Mouse (Mus musculus) CH12.LX (cell line): ENCODE data around the gene Reln. TPM values are rescaled to one million over a fixed set of nuclear protein-coding genes. Genes with fewer than 3 reads are reported as not detected.
A peak's percentile ranks its signal among the peaks of the same experiment; 100 is the strongest.

Experiments
- DNase-seq: peaks from one replicate; pipeline ENCODE4 v3.0.0-alpha.2; 2013; ENCODE audit errors: extremely low read depth
- H3K27ac ChIP-seq: 2 replicates; pipeline ENCODE4 v1.5.1; 2012; ENCODE audit warnings: low read depth, mild to moderate bottlenecking, control low read depth, moderate library complexity; ENCODE audit not compliant: insufficient read depth
- H3K27me3 ChIP-seq: replicated peaks from 2 replicates; pipeline ENCODE3; 2012; ENCODE audit warnings: inconsistent platforms
- H3K36me3 ChIP-seq, 2 experiments: replicated peaks in 1 of 2; 2 replicates each; pipeline versions ENCODE3 to v1.6.1; 2012; ENCODE audit warnings: inconsistent platforms in 1 of 2, low read length in 1 of 2, mild to moderate bottlenecking in 1 of 2, mixed read lengths in 1 of 2, moderate library complexity in 1 of 2; ENCODE audit not compliant: control insufficient read depth in 1 of 2, insufficient read depth in 1 of 2
- H3K4me1 ChIP-seq, 2 experiments: 2 replicates each; pipeline ENCODE4 v1.6.1; 2012; ENCODE audit warnings: inconsistent platforms in 1 of 2, moderate library complexity in 1 of 2; ENCODE audit not compliant: insufficient read depth in 2 of 2, control insufficient read depth in 1 of 2
- H3K4me2 ChIP-seq: 2 replicates; pipeline ENCODE4 v1.6.1; 2012; ENCODE audit warnings: low read depth, mild to moderate bottlenecking, control low read depth; ENCODE audit not compliant: poor library complexity, insufficient read depth, severe bottlenecking
- H3K4me3 ChIP-seq, 3 experiments: fragments of 150-350 bp in 1 of 3; sonication (generic) in 1 of 3; replicated peaks in 1 of 3; 2 replicates each; pipeline versions ENCODE3 to v1.5.1; 2011 to 2012; ENCODE audit warnings: low read depth in 2 of 3, low read length in 2 of 3, mild to moderate bottlenecking in 2 of 3, moderate library complexity in 2 of 3, control low read depth in 1 of 3, improper control_type of control experiment in 1 of 3, inconsistent platforms in 1 of 3, mixed read lengths in 1 of 3; ENCODE audit not compliant: poor library complexity in 1 of 3
- H3K79me2 ChIP-seq: replicated peaks from 2 replicates; pipeline ENCODE4 v1.6.1; 2012; ENCODE audit warnings: mild to moderate bottlenecking, moderate library complexity; ENCODE audit not compliant: control insufficient read depth, poor library complexity, insufficient read depth, severe bottlenecking; ENCODE audit errors: extremely low read depth
- H3K9ac ChIP-seq: 2 replicates; pipeline ENCODE4 v1.6.1; 2012; ENCODE audit warnings: low read depth, mild to moderate bottlenecking, control low read depth, moderate library complexity; ENCODE audit not compliant: insufficient read depth
- H3K9me3 ChIP-seq: replicated peaks from 2 replicates; pipeline ENCODE3; 2012; ENCODE audit warnings: low read length, inconsistent platforms, mixed read lengths
- BHLHE40 ChIP-seq: IDR thresholded peaks from 2 replicates; pipeline ENCODE4 v1.6.1; 2011; ENCODE audit warnings: mild to moderate bottlenecking, low read depth, low read length, improper control_type of control experiment
- CTCF ChIP-seq, 2 experiments: IDR thresholded peaks in 1 of 2; conservative IDR thresholded peaks in 1 of 2; 2 replicates each; pipeline ENCODE4 v1.5.1; 2011 to 2012; ENCODE audit warnings: low read depth in 2 of 2, low read length in 2 of 2, improper control_type of control experiment in 1 of 2, inconsistent platforms in 1 of 2, mild to moderate bottlenecking in 1 of 2, moderate library complexity in 1 of 2
- EP300 ChIP-seq: IDR thresholded peaks from 2 replicates; pipeline ENCODE4 v1.6.1; 2011; ENCODE audit warnings: low read length, improper control_type of control experiment
- ETS1 ChIP-seq: conservative IDR thresholded peaks from 2 replicates; pipeline ENCODE4 v1.6.1; 2012; ENCODE audit warnings: low read depth, mild to moderate bottlenecking, inconsistent platforms, low read length, improper control_type of control experiment, moderate library complexity
- GABPA ChIP-seq: IDR thresholded peaks from 2 replicates; pipeline ENCODE4 v1.6.1; 2012; ENCODE audit warnings: low read depth, low read length, improper control_type of control experiment, inconsistent platforms; ENCODE audit not compliant: insufficient replicate concordance
- IRF4 ChIP-seq: IDR thresholded peaks from 2 replicates; pipeline ENCODE4 v1.6.1; 2014; ENCODE audit warnings: low read depth, mild to moderate bottlenecking, inconsistent platforms, low read length, improper control_type of control experiment
- JUN ChIP-seq: IDR thresholded peaks from 2 replicates; pipeline ENCODE4 v1.6.1; 2011; ENCODE audit warnings: low read depth, mild to moderate bottlenecking, low read length, improper control_type of control experiment, moderate library complexity; ENCODE audit not compliant: insufficient read depth
- KAT2A ChIP-seq: IDR thresholded peaks from 2 replicates; pipeline ENCODE4 v1.6.1; 2012; ENCODE audit warnings: low read length, improper control_type of control experiment, inconsistent platforms; ENCODE audit not compliant: insufficient replicate concordance
- MAZ ChIP-seq: IDR thresholded peaks from 2 replicates; pipeline ENCODE4 v1.6.1; 2012; ENCODE audit warnings: low read depth, mild to moderate bottlenecking, inconsistent platforms, low read length, improper control_type of control experiment, moderate library complexity
- MEF2A ChIP-seq: IDR thresholded peaks from 2 replicates; pipeline ENCODE4 v1.6.1; 2014; ENCODE audit warnings: low read depth, mild to moderate bottlenecking, inconsistent platforms, low read length, improper control_type of control experiment, borderline replicate concordance
- NELFE ChIP-seq: IDR thresholded peaks from 2 replicates; pipeline ENCODE4 v1.6.1; 2011; ENCODE audit warnings: low read depth, low read length, improper control_type of control experiment
- PAX5 ChIP-seq: IDR thresholded peaks from 2 replicates; pipeline ENCODE4 v1.6.1; 2012; ENCODE audit warnings: low read length, inconsistent platforms, mixed read lengths
- POLR2A ChIP-seq: IDR thresholded peaks from 2 replicates; pipeline ENCODE4 v1.6.1; 2011; ENCODE audit warnings: low read depth, mild to moderate bottlenecking, improper control_type of control experiment, low read length
- POLR2AphosphoS2 ChIP-seq: IDR thresholded peaks from 2 replicates; pipeline ENCODE4 v1.6.1; 2011; ENCODE audit warnings: low read depth, low read length, improper control_type of control experiment
- RAD21 ChIP-seq: IDR thresholded peaks from 2 replicates; pipeline ENCODE4 v1.6.1; 2011; ENCODE audit warnings: low read depth, mild to moderate bottlenecking, low read length, improper control_type of control experiment, moderate library complexity
- SMC3 ChIP-seq: IDR thresholded peaks from 2 replicates; pipeline ENCODE4 v1.6.1; 2011; ENCODE audit warnings: low read depth, low read length, improper control_type of control experiment
- USF1 ChIP-seq: IDR thresholded peaks from 2 replicates; pipeline ENCODE4 v1.6.1; 2014; ENCODE audit warnings: low read depth, mild to moderate bottlenecking, inconsistent platforms, low read length, improper control_type of control experiment
- USF2 ChIP-seq: conservative IDR thresholded peaks from 2 replicates; pipeline ENCODE4 v1.6.1; 2011; ENCODE audit warnings: low read depth, low read length, improper control_type of control experiment
- ZMIZ1 ChIP-seq: IDR thresholded peaks from 2 replicates; pipeline ENCODE4 v1.6.1; 2012; ENCODE audit warnings: low read depth, mild to moderate bottlenecking, inconsistent platforms, low read length, improper control_type of control experiment
- ZNF384 ChIP-seq: IDR thresholded peaks from 2 replicates; pipeline ENCODE4 v1.6.1; 2012; ENCODE audit warnings: low read depth, low read length, improper control_type of control experiment, inconsistent platforms
- dilution Hi-C: fragments of 300-500 bp; cut with MboI; formaldehyde crosslinking; loops from 2 replicates; pipeline ENCODE4 v1.14.3; 2020; ENCODE audit warnings: low sequenced_read_pairs; ENCODE audit not compliant: extremely low pct_unique_long_range_greater_than_20kb, extremely low pct_ligation_motif_present
- in situ Hi-C: fragments of 300-500 bp; cut with MboI; formaldehyde crosslinking; loops from 3 replicates; pipeline ENCODE4 v1.14.3; 2019; ENCODE audit warnings: low sequenced_read_pairs, low pct_ligation_motif_present, low pct_unique_long_range_greater_than_20kb, mixed read lengths
- polyA plus RNA-seq: library from polyadenylated mRNA; unstranded; fragments of >175 nt; gene quantifications from 2 replicates; pipeline ENCODE4 v1.2.1, GENCODE M21; 2012; ENCODE audit warnings: low read depth; ENCODE audit not compliant: insufficient read length
- total RNA-seq, 2 experiments: library from RNA; depleted of rRNA; stranded (reverse); fragments of 300-350 nt in 1 of 2; fragments of >200 nt in 1 of 2; gene quantifications; 2 replicates each; pipeline ENCODE4 v1.2.3; 2012 to 2014

Reln gene
- total and polyA plus RNA-seq, 3 experiments = 0.03 to 0.04 TPM; not detected in 1

- no peak for DNase-seq
- in situ Hi-C loops (no loop called here), dilution Hi-C loops (no loop called here)
- H3K4me2 ChIP-seq = no peak overlapping the region
- no peaks in the 10 kb centered on the region for H3K36me3 ChIP-seq
- no peaks in the 10 kb centered on the region for H3K9me3 ChIP-seq
- no peaks in the 10 kb centered on the region for H3K4me1 ChIP-seq
- H3K27ac ChIP-seq = no peak overlapping the region
- H3K79me2 ChIP-seq = no peaks in the 10 kb centered on the region
- H3K9ac ChIP-seq = no peak overlapping the region
- no peaks in the 10 kb centered on the region for H3K27me3 ChIP-seq
- H3K4me3 ChIP-seq = no peak overlapping the region
- TF ChIP-seq SMC3 (no peak), PAX5 (no peak), CTCF (conservative IDR thresholded peaks at IDR 0.05 in 1 of 2, IDR thresholded peaks at IDR 0.05 in 1 of 2; ENCODE audit: low read depth in 2 of 2, low read length in 2 of 2) (peak in 1 of 2 experiments; percentile 11; a peak in 2 of 4 replicates), RAD21 (peak; percentile 12), BHLHE40 (no peak), USF1 (no peak)
Observed at GRCm38 (mm10) chr5:21933340-21934075, 411.0 kb downstream of the Reln start.

- Histone ChIP-seq H3K27ac (no peak overlapping the region), H3K4me2 (no peak overlapping the region), H3K4me1 (no peaks in the 10 kb centered on the region), H3K9ac (no peak overlapping the region), H3K79me2 (no peaks in the 10 kb centered on the region)
- no peak for DNase-seq
- TF ChIP-seq NELFE = no peak
- no peak for TF ChIP-seq USF1
- TF ChIP-seq ETS1 = no peak
- no peak for TF ChIP-seq POLR2AphosphoS2
- no peak for TF ChIP-seq USF2
- TF ChIP-seq POLR2A = no peak
- TF ChIP-seq MEF2A = no peak
- TF ChIP-seq SMC3 = no peak
- TF ChIP-seq, all 38 proteins: peak for 0
- Histone ChIP-seq H3K36me3 (no peaks in the 10 kb centered on the region), H3K9me3 (no peaks in the 10 kb centered on the region), H3K4me3 (no peak overlapping the region), H3K27me3 (no peaks in the 10 kb centered on the region)
- in situ Hi-C loops (no loop called here), dilution Hi-C loops (no loop called here)
Observed at GRCm38 (mm10) chr5:21931151-21931550, 413.4 kb downstream of the Reln start.

- DNase-seq = peak; percentile 45
- H3K4me1 ChIP-seq = peaks cover 2 to 8% of the 10 kb centered on the region in 2 experiments; a peak in 2 of 4 replicates
- dilution Hi-C loops = no loop called here
- H3K27me3 ChIP-seq = no peaks in the 10 kb centered on the region
- no peak overlapping the region for H3K27ac ChIP-seq
- H3K36me3 ChIP-seq = no peaks in the 10 kb centered on the region
- TF ChIP-seq IRF4 = peak; percentile 53; the same call in 1 of the 2 replicates
- TF ChIP-seq ZMIZ1 = no peak
- no peak for TF ChIP-seq RAD21
- TF ChIP-seq ZNF384 = no peak
- no peak for TF ChIP-seq KAT2A
- TF ChIP-seq POLR2AphosphoS2 = no peak
- 0 out of 2 replicates have a peak, but pooled peaks have one; percentile 27 for TF ChIP-seq JUN
- peak; percentile 72; the same call in 1 of the 2 replicates for TF ChIP-seq EP300
- TF ChIP-seq GABPA = no peak
- TF ChIP-seq NELFE = no peak
- no peak for TF ChIP-seq MAZ
- TF ChIP-seq USF2 = no peak
- in situ Hi-C loops = no loop called here
- H3K9ac ChIP-seq = no peak overlapping the region
- H3K4me2 ChIP-seq = no peak overlapping the region
- peaks cover 2% of the 10 kb centered on the region for H3K9me3 ChIP-seq
- H3K79me2 ChIP-seq = no peaks in the 10 kb centered on the region
- no peak overlapping the region for H3K4me3 ChIP-seq
Observed at GRCm38 (mm10) chr5:21920310-21920709, 424.2 kb downstream of the Reln start.
